Mouse (Mus musculus) hematopoietic stem cell, adult 5-6 weeks (primary cell): ENCODE measurements around the gene Cxcl16. TPM values are rescaled to one million over a fixed set of nuclear protein-coding genes. Genes with fewer than 3 reads are reported as not detected.
A peak's percentile ranks its signal among the peaks of the same experiment; 100 is the strongest.
"Not testable (repeated sequence)": the region's sequence is repeated elsewhere in the genome, so short reads cannot be mapped to it uniquely, and the experiment has no call there.

ENCODE experiments used
- ATAC-seq, 2 experiments: fragments of 125-278 bp in 1 of 2; replicated peaks in 1 of 2; 2 replicates each; pipeline ENCODE4 v1.8.0; 2016 to 2017; ENCODE audit warnings: inconsistent platforms in 2 of 2, mild to moderate bottlenecking in 2 of 2, moderate number of reproducible peaks in 2 of 2, low read depth in 1 of 2, moderate TSS enrichment in 1 of 2; ENCODE audit not compliant: low FRiP score in 2 of 2, poor library complexity in 2 of 2, severe bottlenecking in 2 of 2, insufficient read depth in 1 of 2, low TSS enrichment in 1 of 2
- total RNA-seq: library from RNA; stranded (forward); fragments of 172-1452, 232-1000 nt; gene quantifications from 2 replicates; pipeline ENCODE4 v1.2.3, GENCODE M21; 2017

Cxcl16 gene
- total RNA-seq, result 1.8 TPM in 1 of 2 replicates, not detected in the other

- no peak for ATAC-seq
Observed at GRCm38 (mm10) chr11:70459601-70460101, at the start of gene Cxcl16. Cxcl16 (minus strand) TSS chr11:70459984.

GRCm38 (mm10) chr11:70506962-70507515 is 47.3 kb upstream of the Cxcl16 start:
- no peak for ATAC-seq

DNA sequence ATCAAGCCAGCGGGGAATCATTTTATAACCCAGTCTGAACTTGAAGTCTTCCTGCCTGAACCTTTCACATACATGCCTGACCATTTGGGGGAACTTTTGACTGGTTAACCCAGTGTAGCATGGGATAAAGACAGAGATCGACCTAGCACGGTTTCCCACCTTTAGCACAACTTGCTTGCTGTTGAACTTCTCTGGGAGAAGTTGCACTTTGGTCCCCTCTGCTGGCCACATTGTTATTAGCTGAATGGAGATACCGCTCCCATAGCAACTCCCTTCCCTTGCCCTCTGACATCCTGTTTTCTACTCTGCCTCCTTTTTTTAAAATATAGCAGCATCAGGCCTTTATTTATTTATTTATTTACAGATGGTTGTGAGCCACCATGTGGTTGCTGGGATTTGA is 46.6 kb upstream of the Cxcl16 start:
- peak; percentile 71 to 85; a peak in 3 of 4 replicates for ATAC-seq

GRCm38 (mm10) chr11:70504970-70505369 is 45.2 kb upstream of the Cxcl16 start, which contains the start of gene Tm4sf5:
Tm4sf5 (plus strand) TSS chr11:70505244.
- no peak for ATAC-seq

DNA sequence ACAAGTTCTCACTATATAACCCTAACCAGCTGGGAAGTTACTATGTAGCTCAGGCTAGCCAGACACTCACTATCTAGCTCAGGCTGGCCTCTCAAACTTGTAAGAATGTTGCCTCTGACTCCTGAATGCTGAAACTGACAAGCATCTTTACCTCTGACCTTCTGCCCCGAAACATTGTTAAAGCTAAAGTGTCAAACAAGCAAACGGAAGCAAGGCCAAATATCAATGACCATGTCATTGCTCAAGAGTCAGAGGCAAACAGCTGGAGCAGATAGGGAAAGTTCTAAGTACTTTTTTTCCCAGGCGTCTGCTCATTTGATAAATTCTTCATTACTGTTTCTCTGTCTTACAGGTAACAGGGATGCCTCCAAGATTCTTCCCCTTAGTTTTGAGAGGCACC is 42.2 kb upstream of the Cxcl16 start:
- no peak for ATAC-seq

DNA sequence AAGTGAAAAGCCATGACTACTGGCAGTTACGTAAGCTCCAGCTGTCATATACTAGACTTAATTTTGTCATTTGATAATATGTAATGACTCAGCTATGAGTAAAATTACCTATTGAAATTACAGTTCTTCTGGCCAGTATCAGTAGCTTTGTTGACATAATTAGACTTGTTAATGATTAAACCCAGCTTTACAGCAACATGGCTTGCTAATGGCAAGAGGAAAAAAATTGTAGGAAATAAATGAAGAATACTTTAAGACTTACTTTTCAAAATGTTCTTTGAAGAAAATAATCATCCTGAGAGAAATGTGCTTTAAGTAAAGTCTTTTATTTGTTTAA is 40.7 kb upstream of the Cxcl16 start:
- ATAC-seq, result no peak

GRCm38 (mm10) chr11:70499566-70500475 is 40.0 kb upstream of the Cxcl16 start:
- ATAC-seq, result peak in 1 of 2 experiments; percentile 32; a peak in 1 of 4 replicates

DNA sequence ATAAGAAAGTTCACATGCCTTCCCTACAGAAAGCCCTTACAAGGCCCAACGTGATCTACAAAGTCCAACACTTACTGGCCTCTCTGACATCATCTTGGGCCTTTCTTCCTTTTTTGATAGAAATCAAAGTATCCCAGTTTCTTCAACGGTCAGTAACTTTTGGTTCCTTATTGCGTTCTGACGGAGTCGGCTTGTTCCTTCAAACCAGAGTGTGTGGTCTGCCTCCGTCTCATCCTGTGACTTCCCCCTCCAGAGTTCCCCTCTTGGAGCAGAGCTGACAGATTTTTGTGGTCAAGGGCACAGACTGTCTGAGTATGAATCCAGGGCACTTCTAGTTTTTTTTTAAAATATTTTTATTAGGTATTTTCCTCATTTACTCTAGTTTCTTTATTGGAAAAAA is 29.9 kb upstream of the Cxcl16 start:
- peak; percentile 59 to 69 for ATAC-seq

GRCm38 (mm10) chr11:70489138-70489537 is 29.4 kb upstream of the Cxcl16 start:
- no peak for ATAC-seq

- ATAC-seq, result no peak
Observed at GRCm38 (mm10) chr11:70487816-70488215, 28.0 kb upstream of the Cxcl16 start.

DNA sequence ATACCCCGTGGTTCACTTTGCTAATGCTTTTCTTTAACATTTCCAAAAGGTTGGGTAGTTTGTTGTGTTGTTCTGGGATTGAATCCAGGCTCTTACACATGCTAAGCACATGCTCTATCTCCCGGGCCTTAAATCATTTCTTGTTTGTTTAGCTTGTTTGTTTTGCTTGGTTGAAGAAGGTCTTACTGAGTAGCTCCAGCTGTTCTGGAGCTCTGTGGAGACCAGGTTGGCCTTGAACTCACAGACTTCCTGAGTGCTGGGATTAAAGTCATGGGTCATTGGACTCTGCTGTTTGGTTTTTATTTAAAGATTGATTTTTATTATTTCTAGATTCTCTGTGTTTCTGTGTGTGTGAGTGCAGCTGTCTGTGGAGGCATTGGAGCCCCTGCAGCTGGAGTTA is 25.7 kb upstream of the Cxcl16 start:
- ATAC-seq, result no peak

DNA sequence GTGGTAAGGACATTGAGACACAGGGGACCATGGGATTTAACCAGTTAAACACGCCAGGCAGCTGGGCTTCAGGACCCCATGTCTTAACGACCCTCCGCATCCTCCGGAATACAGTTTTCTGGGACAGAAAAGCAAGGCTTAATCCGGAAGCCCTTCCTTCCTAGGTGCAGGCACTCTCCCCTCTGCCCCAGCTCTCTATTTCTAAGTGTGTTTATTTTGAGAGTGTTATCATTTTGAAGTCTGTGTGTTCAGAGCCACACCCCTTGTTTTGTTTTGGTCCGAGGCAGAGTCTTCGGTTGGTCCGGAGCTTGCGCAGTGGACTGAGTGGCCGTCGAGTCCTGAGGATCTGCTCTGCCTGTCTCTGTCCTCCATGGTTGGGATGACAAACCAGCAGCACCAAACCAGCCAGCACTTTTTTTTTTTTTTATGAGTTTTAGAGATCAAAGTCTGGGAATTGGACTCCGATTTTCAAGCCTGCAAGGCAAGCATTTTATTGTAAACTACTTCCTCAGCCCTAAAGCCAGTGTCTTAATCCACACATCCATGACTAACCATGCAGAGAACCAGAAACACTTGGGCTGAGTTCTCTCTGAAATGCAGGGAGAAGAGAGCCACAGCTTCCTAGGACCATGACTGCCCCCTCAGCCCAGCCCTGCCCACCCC is 15.2 kb upstream of the Cxcl16 start:
- no peak for ATAC-seq

DNA sequence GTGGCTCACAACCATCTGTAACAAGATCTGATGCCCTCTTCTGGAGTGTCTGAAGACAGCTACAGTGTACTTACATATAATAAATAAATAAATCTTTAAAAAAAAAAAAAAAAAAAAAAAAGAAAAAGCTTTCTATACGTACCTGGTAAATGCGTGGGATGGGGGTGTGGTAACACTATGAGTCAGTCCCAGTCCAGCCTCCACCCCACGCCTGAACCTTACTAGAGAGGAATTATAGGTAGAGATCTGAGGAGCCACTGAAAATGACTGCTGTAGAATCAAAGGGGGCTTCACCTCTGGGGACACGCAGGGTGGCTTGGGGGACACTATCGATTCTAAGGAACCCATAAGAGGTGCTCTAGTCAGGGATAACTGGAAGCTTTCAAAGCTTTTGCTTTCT is 13.5 kb upstream of the Cxcl16 start:
- not testable (repeated sequence) for ATAC-seq

DNA sequence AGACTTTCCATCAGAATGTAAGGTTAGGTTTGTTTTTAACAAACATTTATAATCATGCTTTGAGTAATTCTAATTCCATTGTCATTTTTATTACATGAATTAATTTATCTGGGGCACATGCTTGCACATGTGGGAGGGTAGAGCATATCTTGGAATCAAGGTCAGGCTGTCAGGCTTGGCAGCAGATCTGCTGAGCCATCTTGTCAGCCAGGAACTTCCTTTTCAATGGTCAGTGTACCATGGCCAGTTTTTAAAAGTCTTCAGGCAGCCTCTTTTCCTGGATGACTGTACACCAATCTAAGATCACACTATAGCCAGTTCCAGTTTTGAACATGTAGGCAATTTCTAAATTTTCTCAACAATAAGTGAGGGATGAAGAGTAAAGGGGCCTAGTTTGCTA is 12.9 kb upstream of the Cxcl16 start:
- no peak for ATAC-seq

DNA sequence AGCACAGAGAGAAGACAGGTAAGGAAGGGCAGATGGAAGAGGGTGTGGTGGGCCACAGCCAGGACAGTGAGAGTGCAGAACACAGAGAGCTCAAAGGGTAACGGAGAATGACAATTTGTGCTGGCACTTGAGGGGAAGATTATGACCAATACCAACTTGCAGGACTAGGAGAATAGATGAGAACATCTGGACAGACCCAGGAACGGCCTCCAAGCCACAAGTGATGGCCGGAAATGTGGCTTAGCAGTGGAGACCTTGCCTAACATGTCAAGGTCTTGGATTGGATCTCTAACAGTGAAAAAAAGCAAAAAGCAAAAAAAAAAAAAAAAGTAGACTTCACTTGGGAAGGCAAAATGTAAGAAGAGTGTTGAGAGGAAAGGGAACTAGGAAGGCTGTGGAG is 10.0 kb upstream of the Cxcl16 start:
- no peak for ATAC-seq

DNA sequence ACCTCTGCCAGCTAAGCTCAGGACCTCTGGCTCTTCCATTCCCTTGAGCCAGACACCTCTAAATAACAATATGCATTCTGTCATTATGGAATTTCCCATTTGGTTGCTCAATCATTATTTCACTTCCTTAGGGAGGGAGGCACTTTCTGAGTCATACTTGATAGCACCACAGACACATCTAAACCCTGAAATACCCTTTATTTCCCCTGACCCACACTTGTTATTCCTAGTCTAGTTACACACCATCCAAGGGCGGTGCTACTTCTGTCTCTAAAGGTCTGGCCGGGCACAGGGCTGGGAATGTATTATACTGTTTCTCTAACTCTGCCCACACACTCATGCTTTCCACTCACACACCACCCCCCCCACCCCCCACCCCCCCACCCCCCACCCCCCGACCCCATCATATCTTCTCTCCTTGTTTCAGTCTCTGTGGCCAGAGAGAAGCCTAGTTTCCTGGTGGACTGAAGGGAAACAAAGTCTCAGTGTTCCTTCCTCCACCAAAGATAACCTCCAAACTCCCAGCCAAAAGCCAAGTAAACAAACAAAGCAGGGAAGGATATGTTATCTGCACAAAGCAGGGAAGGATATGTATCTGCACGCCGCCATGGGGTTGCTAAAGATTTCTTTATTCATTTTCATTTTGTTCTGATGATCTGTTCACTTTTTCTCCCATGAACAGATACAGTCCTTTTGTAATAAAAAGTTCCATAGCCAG is 8.3 kb upstream of the Cxcl16 start:
- ATAC-seq, result no peak

DNA sequence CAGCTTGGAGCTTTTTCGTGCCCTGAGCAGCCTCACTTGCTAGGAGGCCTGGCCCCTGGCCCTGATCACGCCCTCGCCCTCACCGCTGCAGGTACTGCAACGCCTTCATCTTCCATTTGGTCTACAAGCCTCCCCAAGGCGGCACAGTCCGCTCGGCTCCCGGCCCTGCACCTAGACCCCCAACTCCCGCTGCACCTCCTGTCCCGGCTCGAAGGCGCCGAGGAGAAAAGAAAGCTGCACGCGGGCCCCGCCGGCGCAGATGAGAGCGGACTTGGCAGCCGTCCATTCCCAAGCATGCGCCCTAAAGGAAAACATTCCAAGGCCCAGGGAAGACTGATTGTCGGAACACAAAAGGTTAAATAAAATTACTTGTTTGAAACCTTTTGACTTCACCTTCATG is 6.0 kb upstream of the Cxcl16 start:
- ATAC-seq, result no peak

DNA sequence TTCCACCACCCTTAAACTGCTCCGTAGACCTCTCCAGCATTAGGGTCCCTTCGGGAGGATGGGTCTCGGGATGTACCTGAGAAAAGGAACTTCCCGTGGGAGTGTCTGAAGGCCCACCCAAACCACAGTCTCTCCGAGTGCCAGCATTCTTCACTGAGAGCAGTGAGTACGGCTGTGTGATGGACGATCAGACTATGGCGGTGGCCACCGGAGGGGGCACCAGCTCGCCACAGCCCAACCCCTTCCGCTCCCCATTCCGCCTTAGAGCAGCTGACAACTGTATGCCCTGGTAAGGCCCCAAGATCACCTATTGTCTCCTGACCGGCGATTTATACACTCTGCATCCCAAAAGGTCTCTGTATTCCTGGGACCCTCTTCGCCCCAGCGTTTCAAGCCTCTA is 5.4 kb upstream of the Cxcl16 start:
- no peak for ATAC-seq
